Mouse (Mus musculus): ENCODE data around the gene Krtap4-1.
"Not testable (repeated sequence)": the region's sequence is repeated elsewhere in the genome, so short reads cannot be mapped to it uniquely, and the experiment has no call there.

GRCm38 (mm10) chr11:99610089-99610488 is 17.9 kb downstream of the Krtap4-1 start, which contains the start of gene Gm11937:
- not testable (repeated sequence) for TF ChIP-seq CTCF (IDR thresholded peaks at IDR 0.05; ENCODE audit: borderline replicate concordance, insufficient read depth, low read depth, low read length); POLR2A (IDR thresholded peaks at IDR 0.05; ENCODE audit: borderline replicate concordance, insufficient read depth, low read length)

All from cerebellum, adult 2 months (tissue).